Mouse (Mus musculus) thymus, postnatal 0 days (tissue): ENCODE results near the gene Ptn. TPM values are rescaled to one million over a fixed set of nuclear protein-coding genes. Genes with fewer than 3 reads are reported as not detected.

Experiments used
- DNase-seq: peaks from one replicate; pipeline ENCODE4 v3.0.0-alpha.2; 2015; ENCODE audit warnings: low spot score
- polyA plus RNA-seq: library from polyadenylated mRNA; unstranded; fragments of >200 nt; fragmentation: Nextera tagmentation; extraction: Ambion mirVana; gene quantifications from 2 replicates; pipeline ENCODE4 v1.2.1, GENCODE M21; 2015

Gene Ptn
- polyA plus RNA-seq, 1 experiment from 2014 or later: 69.8 TPM

DNA sequence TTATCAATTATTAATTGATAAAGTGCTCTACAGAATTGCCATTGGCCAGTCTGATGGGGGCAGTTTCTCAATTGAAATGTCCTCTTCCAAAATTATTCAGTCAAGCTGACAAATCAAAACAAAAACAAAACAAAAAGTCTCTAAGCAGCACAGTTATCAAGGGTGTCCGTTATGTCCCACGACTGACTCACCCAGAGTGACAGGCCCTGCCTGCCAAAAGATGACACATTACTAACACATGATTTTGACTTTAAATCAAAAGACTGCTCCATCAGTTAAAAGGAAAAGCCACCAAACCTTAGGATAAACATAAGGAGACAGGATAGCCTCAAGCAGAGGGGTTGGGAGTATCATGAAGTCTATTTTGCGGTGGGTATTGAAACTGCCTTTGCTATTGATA, 6.6 kb upstream of the Ptn start:
- no peak for DNase-seq

GRCm38 (mm10) chr6:36815992-36816391, 6.0 kb upstream of the Ptn start:
- DNase-seq: no peak

- DNase-seq: no peak
Measured at GRCm38 (mm10) chr6:36812666-36813515, 2.9 kb upstream of the Ptn start.

DNA sequence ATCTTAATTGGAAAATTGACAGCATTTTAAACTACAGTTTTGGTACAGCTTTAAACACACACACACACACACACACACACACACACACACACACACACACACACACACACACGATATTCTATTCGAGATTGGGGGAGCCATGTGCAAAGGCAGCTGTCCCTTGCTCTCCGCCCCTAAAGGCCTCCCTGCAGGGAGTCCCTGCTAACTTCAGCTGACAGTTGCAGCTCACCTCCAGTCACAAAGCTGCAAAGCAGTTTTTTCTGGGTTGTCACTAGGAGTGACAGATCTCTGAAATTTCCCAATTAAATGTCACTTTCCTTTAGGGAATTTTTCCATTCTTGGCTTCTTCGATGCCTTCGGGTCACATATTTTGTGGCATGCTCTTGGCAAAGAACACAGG, 428 bp upstream of the Ptn start:
- DNase-seq: no peak

GRCm38 (mm10) chr6:36809311-36809726, 701 bp downstream of the Ptn start:
- no peak for DNase-seq

DNA sequence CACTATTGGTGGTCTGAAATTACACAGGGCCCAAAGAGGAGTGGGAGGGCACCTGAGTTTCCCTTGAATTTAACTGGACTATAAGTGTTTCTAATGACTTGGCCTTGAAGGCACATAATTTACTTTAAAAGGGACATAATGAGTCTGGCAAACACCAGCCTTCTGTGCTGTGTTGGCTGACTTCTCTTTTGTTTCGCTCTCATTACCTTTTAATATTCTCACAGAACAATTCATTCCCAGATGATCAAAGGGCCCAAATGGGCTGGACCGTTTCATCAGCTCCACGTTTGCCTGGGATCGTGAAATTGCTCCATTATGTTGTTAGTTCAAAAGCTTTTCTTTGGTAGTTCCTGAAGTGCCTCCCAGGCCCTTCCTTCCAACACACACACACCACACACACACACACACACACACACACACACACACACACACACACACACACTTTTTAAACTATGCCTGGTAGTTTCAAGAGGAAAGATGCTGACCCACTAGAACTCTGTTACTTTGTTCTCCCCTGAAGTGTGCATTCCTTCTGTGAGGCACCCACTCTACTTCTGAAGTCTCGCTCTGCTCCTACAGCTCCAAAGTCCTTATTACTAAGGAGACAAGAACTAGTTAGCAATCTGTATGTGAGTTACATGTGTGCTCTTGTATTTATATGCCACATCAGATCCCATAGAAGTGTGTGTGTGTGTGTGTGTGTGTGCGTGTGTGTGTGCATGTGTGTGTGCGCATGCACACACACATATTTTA, 1.5 kb downstream of the Ptn start:
- DNase-seq: no peak

- no peak for DNase-seq
Measured at GRCm38 (mm10) chr6:36806906-36807305, 3.1 kb downstream of the Ptn start.

DNA sequence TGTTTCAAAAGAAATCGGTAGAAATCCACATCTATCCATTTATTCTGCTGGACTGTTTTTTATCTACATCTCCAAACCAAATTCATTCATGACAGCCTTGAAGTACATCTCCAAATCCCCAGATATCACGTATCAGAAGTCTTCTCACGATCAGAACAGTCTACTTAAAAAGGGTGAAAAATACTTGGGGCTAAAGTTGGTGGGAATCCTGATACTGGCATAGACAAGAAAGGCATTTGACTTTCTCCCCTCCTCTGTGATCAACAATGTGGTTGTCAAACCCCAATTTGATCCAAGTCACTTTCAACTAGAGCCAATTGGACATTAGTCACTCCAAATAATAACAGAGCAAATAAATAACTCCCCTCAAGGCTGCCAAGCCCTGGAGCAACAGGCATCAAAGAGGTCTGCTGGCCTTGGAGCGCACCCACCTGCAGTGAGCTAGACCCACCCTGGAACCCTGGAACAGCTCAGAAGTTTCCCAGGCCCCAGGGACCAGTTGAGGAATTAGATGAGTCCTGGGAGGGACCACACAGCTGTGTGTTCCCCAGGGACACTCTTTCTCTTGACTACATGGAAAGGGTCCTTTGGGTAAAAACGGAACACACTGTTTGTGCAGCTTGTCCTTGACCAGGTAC, 9.6 kb downstream of the Ptn start:
- no peak for DNase-seq

DNA sequence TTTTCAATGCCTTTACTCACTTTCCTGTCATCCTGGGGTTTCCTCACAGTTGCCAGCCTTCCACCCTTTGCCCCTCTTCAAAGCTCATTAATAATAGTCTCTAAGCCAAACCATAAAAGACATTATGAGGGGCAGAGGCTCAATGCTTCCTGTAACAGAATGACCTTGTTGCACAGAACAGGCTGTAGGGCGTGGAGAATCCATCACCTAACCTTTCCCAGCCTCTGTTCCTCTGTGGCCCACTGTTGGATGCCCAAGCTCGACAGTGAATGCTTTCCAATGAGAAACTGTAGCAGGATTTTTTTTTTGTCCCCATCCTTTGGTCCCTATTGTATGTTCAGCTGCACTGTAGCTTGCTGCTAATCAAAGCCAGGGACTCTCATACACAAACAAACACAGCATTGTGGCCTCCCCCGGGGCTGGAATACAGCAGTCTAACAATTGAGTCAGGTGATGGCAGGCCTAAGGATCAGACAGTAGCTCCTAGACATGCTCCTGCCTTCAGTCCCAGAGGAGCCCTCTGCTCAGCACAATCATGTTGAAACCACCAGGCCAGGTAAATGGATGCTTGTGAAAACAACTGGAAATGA, 12.9 kb downstream of the Ptn start:
- DNase-seq: no peak

- DNase-seq: no peak
Measured at GRCm38 (mm10) chr6:36794535-36794934, 15.5 kb downstream of the Ptn start.

GRCm38 (mm10) chr6:36793775-36794174, 16.2 kb downstream of the Ptn start:
- DNase-seq: no peak

- no peak for DNase-seq
Measured at GRCm38 (mm10) chr6:36789261-36789660, 20.8 kb downstream of the Ptn start.

- DNase-seq: no peak
Measured at GRCm38 (mm10) chr6:36788576-36789191, 21.3 kb downstream of the Ptn start.

DNA sequence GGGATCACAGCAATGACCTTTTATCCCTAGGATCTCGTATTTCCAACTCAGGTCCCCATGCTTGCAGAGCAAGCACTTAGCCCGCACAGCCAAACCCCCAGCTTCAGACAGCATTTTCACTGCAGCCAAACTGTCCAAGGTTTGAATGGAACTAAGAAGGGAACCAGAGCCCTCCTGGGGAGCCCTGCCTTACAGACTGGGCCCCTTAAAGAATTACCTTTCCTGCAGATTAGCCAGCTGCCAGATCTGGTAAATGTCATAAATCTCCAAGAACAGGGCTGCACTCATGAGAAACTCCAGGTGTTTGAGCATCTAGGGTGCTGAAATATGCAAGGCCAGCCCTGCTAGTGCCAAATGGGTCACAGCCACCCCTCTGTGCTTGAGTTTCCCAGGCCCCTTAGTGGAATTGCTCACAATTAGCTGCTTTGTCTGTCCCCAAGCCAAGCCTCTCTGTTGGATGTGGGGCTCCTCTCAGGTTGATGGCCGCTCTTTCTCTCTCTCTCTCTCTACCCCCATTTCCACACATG, 25.3 kb downstream of the Ptn start:
- no peak for DNase-seq

DNA sequence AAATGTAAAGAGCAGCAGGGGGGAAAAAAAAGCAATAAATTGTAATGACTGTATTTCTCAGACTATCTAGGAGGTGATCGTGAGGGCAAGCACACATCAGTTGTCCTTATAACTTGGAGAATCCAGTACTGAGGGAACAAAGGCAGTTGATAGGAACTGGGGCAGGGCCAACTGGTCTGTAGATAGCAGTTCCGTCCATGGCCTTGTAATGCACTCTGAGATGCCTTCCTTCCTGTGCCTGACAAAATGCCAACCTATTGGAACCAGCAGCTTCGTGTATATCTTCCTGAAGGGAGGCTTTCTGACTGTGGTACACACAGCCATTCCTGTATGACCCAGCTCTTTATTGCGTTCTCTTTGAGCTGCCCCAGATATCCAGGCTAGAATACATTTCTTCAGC, 27.5 kb downstream of the Ptn start:
- DNase-seq: no peak

DNA sequence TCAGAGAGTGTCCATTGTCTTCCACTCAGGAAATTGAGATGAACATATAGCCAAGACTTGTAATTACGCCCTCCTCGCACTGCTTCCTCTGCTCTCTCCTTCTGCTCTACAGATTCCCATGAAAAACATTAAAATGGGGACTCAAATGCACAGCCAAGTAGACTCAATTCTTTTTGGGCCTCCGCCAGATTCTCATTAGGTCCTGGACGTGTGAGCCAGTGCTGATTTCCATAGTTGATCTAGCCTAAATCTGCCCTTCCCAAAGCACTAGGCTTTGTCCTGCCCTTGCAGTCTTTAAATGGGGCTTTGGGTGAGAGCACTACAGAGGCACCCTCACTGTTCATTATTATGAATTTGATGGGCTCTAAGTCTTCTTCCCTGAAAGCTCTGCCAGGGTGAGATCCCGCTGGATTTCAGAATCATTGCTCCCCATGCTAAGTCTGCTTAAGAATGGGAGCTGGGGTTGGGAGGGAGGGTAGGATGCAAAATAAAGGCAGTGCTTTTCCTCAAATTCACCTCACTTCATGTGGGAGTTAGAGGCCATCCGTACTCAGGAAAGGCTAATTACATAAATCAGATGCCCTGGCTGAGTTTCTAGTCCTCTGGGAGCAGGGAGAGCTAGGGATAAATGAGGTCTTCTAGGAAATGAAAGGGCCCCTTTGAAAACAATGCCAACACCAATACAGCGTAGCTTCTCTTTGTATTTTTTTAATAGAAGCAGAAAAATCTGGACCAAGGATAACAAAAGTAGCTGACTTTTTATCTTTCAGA, 32.3 kb downstream of the Ptn start:
- no peak for DNase-seq

GRCm38 (mm10) chr6:36777039-36777438, 33.0 kb downstream of the Ptn start:
- DNase-seq: no peak

DNA sequence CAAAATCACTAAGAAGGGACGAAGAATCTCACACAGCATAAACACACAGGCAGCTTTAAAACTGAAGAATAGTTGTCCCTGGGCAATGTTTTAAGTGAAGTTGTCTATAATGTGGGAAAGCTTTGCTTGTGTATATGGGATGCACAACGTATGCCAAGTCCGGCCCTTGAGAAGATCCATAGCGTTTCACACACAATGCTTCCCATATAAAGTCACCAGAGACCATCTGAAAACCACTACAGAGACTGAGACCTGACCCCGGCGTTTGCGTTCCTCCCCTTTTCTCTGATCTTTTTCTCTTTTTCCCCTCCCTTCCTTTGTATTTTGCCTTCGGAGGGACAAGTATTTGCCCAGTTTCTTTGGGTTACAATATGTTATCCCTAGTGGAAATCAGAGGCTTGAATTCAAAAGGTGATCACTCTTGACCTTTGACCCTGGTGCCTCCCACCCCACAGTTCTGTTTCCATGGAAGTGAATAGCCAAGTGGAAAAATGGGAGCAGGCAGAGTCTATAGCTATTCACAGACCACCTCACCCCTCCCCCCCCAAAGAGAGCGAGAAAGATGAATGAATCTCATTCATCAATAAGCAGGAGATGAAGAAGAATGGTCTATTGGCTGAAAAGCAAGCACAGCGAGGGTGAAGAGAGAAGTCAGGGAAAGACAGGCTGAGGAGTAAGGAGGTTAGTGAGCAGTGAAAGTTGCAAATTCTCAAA, 34.2 kb downstream of the Ptn start:
- no peak for DNase-seq

DNA sequence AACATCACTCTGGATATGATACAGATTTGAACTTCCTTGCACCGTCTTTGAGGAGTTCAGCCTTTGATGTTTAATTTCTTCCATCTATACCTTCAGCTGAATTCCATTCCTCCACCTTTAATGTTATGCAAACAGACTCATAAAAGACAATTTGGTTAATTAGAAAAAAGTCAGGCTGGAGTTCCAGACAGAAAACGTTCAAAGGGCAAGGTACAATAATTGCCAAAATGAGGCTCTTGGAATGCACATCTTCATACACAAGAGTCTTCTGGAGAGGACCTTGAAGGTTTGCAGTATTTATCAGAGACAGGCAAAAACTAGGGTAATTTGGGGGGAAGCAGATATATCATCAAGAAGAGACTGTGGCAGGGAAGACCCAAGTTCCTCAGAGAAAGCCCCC, 37.5 kb downstream of the Ptn start:
- no peak for DNase-seq

DNA sequence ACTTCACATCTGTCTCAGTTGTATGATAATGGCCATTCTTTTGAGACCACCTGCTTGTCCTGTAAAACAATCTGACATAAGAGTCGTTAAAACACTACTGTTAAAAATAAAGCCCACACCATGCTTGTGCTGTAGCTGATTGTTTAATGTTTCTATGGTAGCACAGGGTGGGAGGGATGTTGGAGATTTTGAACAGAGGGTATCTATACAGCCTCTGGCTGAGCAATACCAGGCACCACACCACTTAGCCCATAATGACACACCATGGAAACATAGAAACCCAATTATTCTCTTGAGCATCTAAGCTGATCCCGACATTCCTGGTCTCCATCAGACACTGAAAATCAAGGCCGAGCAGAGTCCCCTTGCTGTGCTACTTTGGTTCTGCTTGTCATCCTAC, 41.0 kb downstream of the Ptn start:
- DNase-seq: no peak
